Mouse (Mus musculus) intestine, postnatal 0 days (tissue): Measurements from ENCODE around the gene Mrpl23. TPM values are rescaled to one million over a fixed set of nuclear protein-coding genes. Genes with fewer than 3 reads are reported as not detected.

ENCODE experiments used
- ATAC-seq: fragments of 200-750 bp; cut with Nextera tagmentation; 2 replicates; pipeline ENCODE4 v1.8.0; 2017; ENCODE audit warnings: mild to moderate bottlenecking, moderate TSS enrichment, moderate library complexity
- H3K27ac ChIP-seq: fragments of 300-500 bp; sonication (generic); 2 replicates; pipeline ENCODE4 v1.5.1; 2014; ENCODE audit warnings: mild to moderate bottlenecking, low read depth, low read length, moderate library complexity
- H3K27me3 ChIP-seq: fragments of 300-500 bp; sonication (generic); replicated peaks from 2 replicates; pipeline ENCODE4 v1.6.1; 2014; ENCODE audit warnings: low read length, mixed read lengths; ENCODE audit not compliant: control insufficient read depth, insufficient read depth
- H3K36me3 ChIP-seq: fragments of 300-500 bp; sonication (generic); 2 replicates; pipeline ENCODE4 v1.6.1; 2014; ENCODE audit warnings: mild to moderate bottlenecking, moderate library complexity; ENCODE audit not compliant: control insufficient read depth, insufficient read depth
- H3K4me1 ChIP-seq: fragments of 300-500 bp; sonication (generic); replicated peaks from 2 replicates; pipeline ENCODE4 v1.6.1; 2014; ENCODE audit warnings: antibody characterized with exemption, low read length, mixed read lengths; ENCODE audit not compliant: control insufficient read depth, insufficient read depth
- H3K4me2 ChIP-seq: fragments of 300-500 bp; sonication (generic); replicated peaks from 2 replicates; pipeline ENCODE4 v1.6.1; 2014; ENCODE audit warnings: low read depth, mild to moderate bottlenecking, moderate library complexity
- H3K4me3 ChIP-seq: fragments of 300-500 bp; sonication (generic); 2 replicates; pipeline ENCODE4 v1.5.1; 2014; ENCODE audit warnings: low read depth, low read length
- H3K9ac ChIP-seq: fragments of 300-500 bp; sonication (generic); 2 replicates; pipeline ENCODE4 v1.6.1; 2014; ENCODE audit warnings: mild to moderate bottlenecking, low read depth, low read length
- H3K9me3 ChIP-seq: fragments of 300-500 bp; sonication (generic); 2 replicates; pipeline ENCODE4 v1.6.1; 2016; ENCODE audit warnings: mixed run types; ENCODE audit not compliant: control insufficient read depth
- CTCF ChIP-seq: sonication (generic); IDR thresholded peaks from 2 replicates; pipeline ENCODE4 v1.5.1; 2016; ENCODE audit warnings: low read depth, mild to moderate bottlenecking, control low read depth, antibody characterized with exemption, moderate library complexity
- WGBS: fragments of 180-500 bp; shearing (Covaris S2); extraction: QIAGEN DNeasy Blood & Tissue Kit; methylation state at CpG from one replicate; pipeline ENCODE4 v1.1.7; 2014; 5-methylcytosine and 5-hydroxymethylcytosine counted together
- polyA plus RNA-seq: library from polyadenylated mRNA; unstranded; fragments of >200 nt; fragmentation: Nextera tagmentation; extraction: Ambion mirVana; gene quantifications from 2 replicates; pipeline ENCODE4 v1.2.1, GENCODE M21; 2015

Gene Mrpl23
- polyA plus RNA-seq, 1 experiment from 2014 or later: 26.7 TPM

GRCm38 (mm10) chr7:142535116-142535515, 2.6 kb downstream of the Mrpl23 start:
- peaks cover 25% of the 10 kb centered on the region; the same call in 1 of the 2 replicates for H3K4me1 ChIP-seq
- 45% methylated on average over 4 of the region's 4 CpGs for WGBS
- H3K9me3 ChIP-seq: no peaks in the 10 kb centered on the region
- no peak overlapping the region; the same call in 1 of the 2 replicates for H3K4me2 ChIP-seq
- ATAC-seq: no peak
- no peak overlapping the region for H3K9ac ChIP-seq
- peaks cover 5% of the 10 kb centered on the region; the same call in 1 of the 2 replicates for H3K36me3 ChIP-seq
- H3K27me3 ChIP-seq: no peaks in the 10 kb centered on the region
- H3K27ac ChIP-seq: peak overlapping the region; percentile 91
- TF ChIP-seq CTCF: no peak
- no peak overlapping the region for H3K4me3 ChIP-seq

GRCm38 (mm10) chr7:142535832-142536231, 3.3 kb downstream of the Mrpl23 start:
- WGBS: 45% methylated on average over 5 of the region's 5 CpGs
- peak overlapping the region; percentile 91 for H3K27ac ChIP-seq
- no peak overlapping the region for H3K4me3 ChIP-seq
- no peak overlapping the region for H3K9ac ChIP-seq
- H3K4me1 ChIP-seq: peaks cover 25% of the 10 kb centered on the region; the same call in 1 of the 2 replicates
- TF ChIP-seq CTCF: no peak
- no peaks in the 10 kb centered on the region for H3K27me3 ChIP-seq
- peaks cover 5% of the 10 kb centered on the region; the same call in 1 of the 2 replicates for H3K36me3 ChIP-seq
- peak; percentile 27; the same call in 1 of the 2 replicates for ATAC-seq
- no peak overlapping the region for H3K4me2 ChIP-seq
- no peaks in the 10 kb centered on the region for H3K9me3 ChIP-seq

- H3K27ac ChIP-seq: no peak overlapping the region
- no peak overlapping the region for H3K4me2 ChIP-seq
- TF ChIP-seq CTCF: no peak
- no peaks in the 10 kb centered on the region for H3K27me3 ChIP-seq
- ATAC-seq: no peak
- peaks cover 23% of the 10 kb centered on the region; the same call in 1 of the 2 replicates for H3K4me1 ChIP-seq
- H3K4me3 ChIP-seq: no peak overlapping the region
- H3K36me3 ChIP-seq: peaks cover 5% of the 10 kb centered on the region; the same call in 1 of the 2 replicates
- H3K9me3 ChIP-seq: no peaks in the 10 kb centered on the region
- 70% methylated on average over 5 of the region's 5 CpGs for WGBS
- no peak overlapping the region for H3K9ac ChIP-seq
Observed at GRCm38 (mm10) chr7:142537181-142537580, 4.7 kb downstream of the Mrpl23 start.

- H3K9ac ChIP-seq: 0 out of 2 replicates have a peak overlapping the region, but pooled peaks have one; percentile 7
- H3K4me2 ChIP-seq: no peak overlapping the region
- H3K27me3 ChIP-seq: no peaks in the 10 kb centered on the region
- no peak for ATAC-seq
- H3K36me3 ChIP-seq: peaks cover 5% of the 10 kb centered on the region; the same call in 1 of the 2 replicates
- H3K4me3 ChIP-seq: no peak overlapping the region
- H3K9me3 ChIP-seq: no peaks in the 10 kb centered on the region
- WGBS: 11% methylated on average over 6 of the region's 6 CpGs
- TF ChIP-seq CTCF: peak; percentile 76
- H3K4me1 ChIP-seq: peaks cover 22% of the 10 kb centered on the region; the same call in 1 of the 2 replicates
- H3K27ac ChIP-seq: no peak overlapping the region
Observed at GRCm38 (mm10) chr7:142537879-142538278, 5.4 kb downstream of the Mrpl23 start.

GRCm38 (mm10) chr7:142538291-142538690, 5.8 kb downstream of the Mrpl23 start:
- Histone ChIP-seq H3K9ac (0 out of 2 replicates have a peak overlapping the region, but pooled peaks have one; percentile 7), H3K4me2 (no peak overlapping the region)
- WGBS: 53% methylated on average over 4 of the region's 4 CpGs

GRCm38 (mm10) chr7:142538766-142539165, 6.3 kb downstream of the Mrpl23 start:
- Histone ChIP-seq H3K4me2 (no peak overlapping the region), H3K9ac (no peak overlapping the region), H3K27ac (no peak overlapping the region), H3K27me3 (no peaks in the 10 kb centered on the region), H3K4me1 (peaks cover 18% of the 10 kb centered on the region; the same call in 1 of the 2 replicates), H3K9me3 (no peaks in the 10 kb centered on the region), H3K36me3 (peaks cover 5% of the 10 kb centered on the region; the same call in 1 of the 2 replicates), H3K4me3 (no peak overlapping the region)
- WGBS: 35% methylated on average over 6 of the region's 6 CpGs
- TF ChIP-seq CTCF: no peak
- ATAC-seq: no peak

More at GRCm38 (mm10) chr7:142538291-142538690, 5.8 kb downstream of the Mrpl23 start:
- no peak overlapping the region for H3K27ac ChIP-seq
- peaks cover 22% of the 10 kb centered on the region; the same call in 1 of the 2 replicates for H3K4me1 ChIP-seq
- H3K36me3 ChIP-seq: peaks cover 5% of the 10 kb centered on the region; the same call in 1 of the 2 replicates
- no peaks in the 10 kb centered on the region for H3K9me3 ChIP-seq
- H3K27me3 ChIP-seq: no peaks in the 10 kb centered on the region
- no peak for ATAC-seq
- no peak for TF ChIP-seq CTCF
- no peak overlapping the region for H3K4me3 ChIP-seq
